Mouse (Mus musculus) stomach, embryonic 15.5 days (tissue): Measurements from ENCODE around the gene Rtel1. TPM values are rescaled to one million over a fixed set of nuclear protein-coding genes. Genes with fewer than 3 reads are reported as not detected.

Experiments used
- ATAC-seq: fragments of 200-750 bp; cut with Nextera tagmentation; 2 replicates; pipeline ENCODE4 v1.8.0; 2017; ENCODE audit warnings: low read depth, moderate number of reproducible peaks, moderate TSS enrichment; ENCODE audit not compliant: insufficient read depth, low FRiP score
- H3K27ac ChIP-seq: fragments of 300-500 bp; sonication (generic); 2 replicates; pipeline ENCODE4 v1.5.1; 2015; ENCODE audit warnings: mild to moderate bottlenecking, inconsistent platforms
- H3K27me3 ChIP-seq: fragments of 300-500 bp; sonication (generic); replicated peaks from 2 replicates; pipeline ENCODE4 v1.6.1; 2015; ENCODE audit warnings: inconsistent platforms
- H3K36me3 ChIP-seq: fragments of 300-500 bp; sonication (generic); 2 replicates; pipeline ENCODE4 v1.6.1; 2015; ENCODE audit warnings: inconsistent platforms
- H3K4me1 ChIP-seq: fragments of 300-500 bp; sonication (generic); 2 replicates; pipeline ENCODE4 v1.6.1; 2015; ENCODE audit warnings: inconsistent platforms
- H3K4me2 ChIP-seq: fragments of 300-500 bp; sonication (generic); 2 replicates; pipeline ENCODE4 v1.6.1; 2015; ENCODE audit warnings: mild to moderate bottlenecking, inconsistent platforms
- H3K4me3 ChIP-seq: fragments of 300-500 bp; sonication (generic); replicated peaks from 2 replicates; pipeline ENCODE4 v1.5.1; 2015; ENCODE audit warnings: inconsistent platforms
- H3K9ac ChIP-seq: fragments of 300-500 bp; sonication (generic); 2 replicates; pipeline ENCODE4 v1.6.1; 2015; ENCODE audit warnings: inconsistent platforms
- H3K9me3 ChIP-seq: fragments of 300-500 bp; sonication (generic); 2 replicates; pipeline ENCODE4 v1.6.1; 2016; ENCODE audit warnings: inconsistent platforms
- WGBS: fragments of 180-500 bp; shearing (Covaris S2); methylation state at CpG from one replicate; pipeline ENCODE4 v1.1.7; 2015; 5-methylcytosine and 5-hydroxymethylcytosine counted together
- polyA plus RNA-seq: library from polyadenylated mRNA; unstranded; fragments of >200 nt; fragmentation: Nextera tagmentation; extraction: Ambion mirVana; gene quantifications from 2 replicates; pipeline ENCODE4 v1.2.1, GENCODE M21; 2015

The Rtel1 gene
- polyA plus RNA-seq, 1 experiment from 2014 or later, result 35.4 TPM

DNA sequence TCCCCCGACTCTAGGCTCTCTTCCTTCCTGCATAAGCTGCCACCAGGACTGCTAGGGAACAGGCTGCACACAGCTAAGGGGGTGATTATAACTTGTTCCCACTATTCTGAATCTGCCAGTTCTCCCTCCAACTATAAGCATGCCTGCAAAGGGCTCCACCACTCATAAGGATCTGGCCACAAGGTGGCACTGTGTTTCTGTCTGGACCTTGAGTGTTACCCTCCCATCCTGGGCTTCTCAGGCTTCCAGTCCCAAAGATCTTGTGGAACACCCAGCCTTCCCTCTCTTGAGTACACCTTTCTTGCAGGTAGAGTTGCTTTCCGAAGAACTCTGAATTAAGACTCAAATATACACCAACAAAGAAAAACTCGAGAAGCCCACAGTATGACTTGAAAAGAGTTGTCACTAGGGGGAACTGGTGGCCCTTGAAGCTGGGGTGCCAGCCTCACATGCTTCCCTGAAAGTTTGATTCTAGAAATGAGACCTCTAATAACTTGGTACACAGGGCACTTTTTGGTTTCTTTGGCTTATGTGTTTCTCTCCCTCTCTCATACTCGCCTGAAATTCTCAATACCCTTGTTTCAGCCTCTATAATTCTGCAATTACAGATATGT, 73.2 kb downstream of the Rtel1 start:
- no peak overlapping the region for H3K4me2 ChIP-seq
- no peak overlapping the region for H3K27ac ChIP-seq
- H3K9ac ChIP-seq, result no peak overlapping the region
- no peak overlapping the region for H3K4me3 ChIP-seq
- no peaks in the 10 kb centered on the region for H3K27me3 ChIP-seq
- no peaks in the 10 kb centered on the region for H3K9me3 ChIP-seq
- WGBS, result 30% methylated on average over 4 of the region's 4 CpGs
- no peak for ATAC-seq
- no peaks in the 10 kb centered on the region for H3K4me1 ChIP-seq
- H3K36me3 ChIP-seq, result no peaks in the 10 kb centered on the region

DNA sequence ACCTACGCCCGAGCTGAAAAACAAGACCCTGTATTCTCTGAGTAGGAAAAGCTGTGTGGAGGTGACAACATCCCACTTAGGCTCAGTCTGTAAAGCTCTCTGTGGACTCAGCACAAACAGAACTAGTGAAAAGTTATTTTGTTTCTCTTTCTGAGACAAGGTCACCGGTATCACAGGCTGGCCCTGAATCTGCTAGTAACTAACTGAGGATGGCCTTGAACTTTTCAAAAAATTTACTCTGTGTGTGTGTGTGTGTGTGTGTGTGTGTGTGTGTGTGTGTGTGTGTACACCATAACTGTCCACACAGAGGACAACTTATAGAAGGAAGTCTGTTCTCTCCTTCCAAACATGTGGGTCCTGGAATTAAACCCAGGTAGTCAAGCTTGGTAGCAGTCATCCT, 74.5 kb downstream of the Rtel1 start:
- no peaks in the 10 kb centered on the region for H3K9me3 ChIP-seq
- 90% methylated on average over 3 of the region's 3 CpGs for WGBS
- no peak overlapping the region for H3K9ac ChIP-seq
- no peak overlapping the region for H3K4me3 ChIP-seq
- no peak overlapping the region for H3K27ac ChIP-seq
- no peaks in the 10 kb centered on the region for H3K27me3 ChIP-seq
- H3K4me2 ChIP-seq, result no peak overlapping the region
- ATAC-seq, result no peak
- H3K36me3 ChIP-seq, result no peaks in the 10 kb centered on the region
- no peaks in the 10 kb centered on the region for H3K4me1 ChIP-seq

DNA sequence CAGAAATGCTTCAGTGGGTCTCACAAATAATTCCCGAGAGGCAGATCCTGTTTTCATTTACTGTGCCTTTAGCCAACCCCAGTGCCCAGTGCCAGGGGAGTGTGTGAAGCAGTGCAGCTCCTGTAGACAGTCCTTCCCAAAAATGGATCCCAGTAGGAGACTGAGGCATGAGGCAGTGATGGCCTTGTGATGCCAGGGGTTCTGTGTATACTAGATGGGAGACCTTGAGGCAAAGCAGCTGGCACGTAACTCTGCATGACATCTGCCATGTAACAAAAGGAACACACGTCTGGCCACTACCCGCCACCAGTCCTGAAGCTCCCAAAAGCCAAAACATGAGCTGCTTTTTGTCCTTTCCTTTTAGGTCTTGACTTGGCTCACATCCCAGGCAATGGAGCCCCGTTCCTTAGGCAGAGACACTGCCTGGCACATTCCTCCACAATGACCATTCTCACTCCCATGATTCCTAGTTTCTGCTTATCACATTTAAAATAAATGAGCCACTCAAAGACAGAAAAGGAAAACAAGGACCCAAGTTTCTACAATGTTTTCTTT, 77.7 kb downstream of the Rtel1 start:
- no peak for ATAC-seq
- no peak overlapping the region for H3K9ac ChIP-seq

DNA sequence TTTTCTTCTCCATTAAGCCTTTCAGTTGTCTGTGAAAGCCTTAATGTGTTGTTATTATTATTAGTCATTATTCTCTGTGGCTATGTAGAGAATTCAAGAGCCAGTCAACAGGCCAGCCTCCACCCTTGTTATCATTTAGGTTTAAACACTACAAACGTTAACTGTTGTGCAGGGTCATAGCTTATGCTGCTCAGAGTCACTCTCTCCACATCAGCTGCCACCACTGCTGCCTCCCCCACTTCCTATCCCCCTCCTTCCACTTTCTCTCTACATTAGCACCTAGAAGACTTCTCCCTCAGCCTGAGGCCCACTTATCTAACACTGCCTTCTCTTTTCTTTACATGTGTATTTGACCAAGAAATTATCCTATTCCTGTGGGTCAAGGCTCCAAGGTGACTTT, 82.0 kb downstream of the Rtel1 start:
- Histone ChIP-seq H3K36me3 (no peaks in the 10 kb centered on the region), H3K4me2 (no peak overlapping the region), H3K9ac (no peak overlapping the region), H3K4me3 (no peak overlapping the region), H3K4me1 (no peaks in the 10 kb centered on the region), H3K9me3 (no peaks in the 10 kb centered on the region), H3K27ac (no peak overlapping the region), H3K27me3 (no peaks in the 10 kb centered on the region)
- ATAC-seq, result no peak
- WGBS, result 10% methylated on average over 1 of the region's 1 CpGs

More for the DNA sequence above, 77.7 kb downstream of the Rtel1 start:
- Histone ChIP-seq H3K9me3 (no peaks in the 10 kb centered on the region), H3K36me3 (no peaks in the 10 kb centered on the region), H3K27me3 (no peaks in the 10 kb centered on the region), H3K27ac (no peak overlapping the region), H3K4me1 (no peaks in the 10 kb centered on the region), H3K4me3 (no peak overlapping the region), H3K4me2 (no peak overlapping the region)
- WGBS, result 64% methylated on average over 5 of the region's 5 CpGs

DNA sequence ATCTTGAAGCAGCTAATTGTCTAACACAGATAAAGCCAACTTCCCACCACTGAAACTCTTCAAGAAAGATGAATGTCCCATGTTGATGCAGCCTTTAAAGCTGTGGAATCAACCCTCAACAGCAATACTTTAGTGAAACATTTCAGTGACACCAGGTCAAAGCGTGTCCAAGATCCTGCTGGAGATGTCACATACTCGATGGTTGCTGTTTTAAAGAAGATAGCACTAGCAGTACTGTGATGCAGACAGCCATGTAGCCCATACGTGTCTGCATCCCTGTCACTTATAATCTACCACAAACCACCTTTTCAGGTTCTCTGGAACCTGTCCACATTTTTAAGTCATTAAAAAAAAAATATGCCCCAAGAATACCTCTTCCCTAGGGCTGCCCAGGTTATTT, 84.2 kb downstream of the Rtel1 start:
- Histone ChIP-seq H3K4me3 (no peak overlapping the region), H3K27ac (no peak overlapping the region), H3K4me1 (no peaks in the 10 kb centered on the region), H3K4me2 (no peak overlapping the region), H3K27me3 (no peaks in the 10 kb centered on the region), H3K36me3 (no peaks in the 10 kb centered on the region), H3K9ac (no peak overlapping the region), H3K9me3 (no peaks in the 10 kb centered on the region)
- 86% methylated on average over 3 of the region's 3 CpGs for WGBS
- ATAC-seq, result no peak

Other genes with a start within 250 kb of the Rtel1 start
- gene Kcnq2, start 184.4 kb upstream of the Rtel1 start, polyA plus RNA-seq, result 1.5 TPM in 2 replicates
- gene Eef1a2, start 162.7 kb upstream of the Rtel1 start, polyA plus RNA-seq, result 0.18 and 0.36 TPM in 2 replicates
- 249 and 269 TPM in 2 replicates for gene Ppdpf, start 132.5 kb upstream of the Rtel1 start, polyA plus RNA-seq
- 0.12 TPM in 1 of 2 replicates, not detected in the other for gene Ptk6, start 117.0 kb upstream of the Rtel1 start, polyA plus RNA-seq
- 0.06 and 0.18 TPM in 2 replicates for gene Srms, start 106.6 kb upstream of the Rtel1 start, polyA plus RNA-seq
- gene Fndc11, start 99.7 kb upstream of the Rtel1 start, polyA plus RNA-seq, result 0.09 and 0.26 TPM in 2 replicates
- 2.1 and 2.3 TPM in 2 replicates for gene Helz2, start 77.7 kb upstream of the Rtel1 start, polyA plus RNA-seq
- 12.2 and 13.2 TPM in 2 replicates for gene Gmeb2, start 31.7 kb upstream of the Rtel1 start, polyA plus RNA-seq
- gene Stmn3, start 5.2 kb upstream of the Rtel1 start, polyA plus RNA-seq, result 37.6 and 39.0 TPM in 2 replicates
- gene Zgpat, start 45.2 kb downstream of the Rtel1 start, polyA plus RNA-seq, result 36.2 and 38.5 TPM in 2 replicates
- gene Arfrp1, start 45.7 kb downstream of the Rtel1 start, polyA plus RNA-seq, result 58.6 and 62.4 TPM in 2 replicates
- 18.2 and 20.2 TPM in 2 replicates for gene Lime1, start 60.3 kb downstream of the Rtel1 start, polyA plus RNA-seq
- 9.7 and 10.0 TPM in 2 replicates for gene Zbtb46, start 139.7 kb downstream of the Rtel1 start, polyA plus RNA-seq
- 0.17 and 0.23 TPM in 2 replicates for gene Abhd16b, start 173.5 kb downstream of the Rtel1 start, polyA plus RNA-seq
- 136 and 140 TPM in 2 replicates for gene Tpd52l2, start 177.4 kb downstream of the Rtel1 start, polyA plus RNA-seq
- 76.4 and 82.1 TPM in 2 replicates for gene Dnajc5, start 200.7 kb downstream of the Rtel1 start, polyA plus RNA-seq